Mouse (Mus musculus) gastrocnemius, adult 2 months (tissue): ENCODE measurements around the gene Abhd6. TPM values are rescaled to one million over a fixed set of nuclear protein-coding genes. Genes with fewer than 3 reads are reported as not detected.

Source experiments
- DNase-seq: peaks from one replicate; pipeline ENCODE4 v3.0.0; 2022
- H3K27ac ChIP-seq: fragments of 200-600 bp; 2 replicates; pipeline ENCODE4 v1.8.1; 2022; ENCODE audit warnings: mild to moderate bottlenecking
- H3K4me3 ChIP-seq: fragments of 200-600 bp; 2 replicates; pipeline ENCODE4 v1.8.1; 2022; ENCODE audit warnings: mild to moderate bottlenecking, moderate library complexity
- CTCF ChIP-seq: fragments of 200-600 bp; IDR thresholded peaks from 2 replicates; pipeline ENCODE4 v1.8.1; 2022; ENCODE audit warnings: antibody characterized with exemption, mild to moderate bottlenecking, moderate library complexity
- intact Hi-C: fragments of 180-260 bp; cut with DNase I; formaldehyde crosslinking; loops from one replicate; pipeline ENCODE4 v1.15.1; 2025
- total RNA-seq, 2 experiments: library from RNA; stranded (reverse); gene quantifications; 2 replicates each; pipeline ENCODE4 v1.2.3; 2021

Abhd6 gene
- total RNA-seq, 2 experiments from 2014 or later: 4.8 to 7.3 TPM

GRCm38 (mm10) chr14:8056076-8056475 lies 53.4 kb downstream of the Abhd6 start:
- TF ChIP-seq CTCF: no peak

GRCm38 (mm10) chr14:8059938-8060337 lies 57.2 kb downstream of the Abhd6 start:
- no peak for TF ChIP-seq CTCF
- intact Hi-C loops: no loop called here
- no peak for DNase-seq
- Histone ChIP-seq H3K4me3 (no peak overlapping the region), H3K27ac (no peak overlapping the region)

More at GRCm38 (mm10) chr14:8056076-8056475, 53.4 kb downstream of the Abhd6 start:
- intact Hi-C loops: no loop called here
- H3K27ac ChIP-seq: no peak overlapping the region
- DNase-seq: no peak
- H3K4me3 ChIP-seq: no peak overlapping the region

GRCm38 (mm10) chr14:8062076-8062475 lies 59.4 kb downstream of the Abhd6 start:
- no peak for TF ChIP-seq CTCF
- H3K4me3 ChIP-seq: no peak overlapping the region
- intact Hi-C loops: no loop called here
- DNase-seq: no peak
- H3K27ac ChIP-seq: peak overlapping the region; percentile 28; the same call in 1 of the 2 replicates

- TF ChIP-seq CTCF: no peak
- Histone ChIP-seq H3K27ac (peak overlapping the region; percentile 28; the same call in 1 of the 2 replicates), H3K4me3 (no peak overlapping the region)
- intact Hi-C loops: no loop called here
- no peak for DNase-seq
These were observed 60.0 kb downstream of the Abhd6 start for GRCm38 (mm10) chr14:8062537-8063301.

- Histone ChIP-seq H3K4me3 (no peak overlapping the region), H3K27ac (no peak overlapping the region)
- TF ChIP-seq CTCF: no peak
- no peak for DNase-seq
- intact Hi-C loops: no loop called here
These were observed 61.4 kb downstream of the Abhd6 start for GRCm38 (mm10) chr14:8063835-8064785.

- intact Hi-C loops: loop anchor here (2.0 to 10.0 kb wide), 2 partner anchors 93 to 265 kb away; partner anchors contain the start of gene Pdhb
- TF ChIP-seq CTCF: peak; percentile 95
- Histone ChIP-seq H3K27ac (peak within 1 kb of the TSS; percentile 99), H3K4me3 (peak within 1 kb of the TSS; percentile 82)
- DNase-seq: peak; percentile 96
These were observed 77.5 kb downstream of the Abhd6 start, which contains the start of gene Rpp14 for GRCm38 (mm10) chr14:8080165-8080679. Gene Rpp14 (plus strand): TSS chr14:8080367.

- DNase-seq: peak; percentile 32
- Histone ChIP-seq H3K4me3 (peak overlapping the region; percentile 82), H3K27ac (peak overlapping the region; percentile 99)
- intact Hi-C loops: loop anchor here (2.0 to 10.0 kb wide), 2 partner anchors 92 to 264 kb away; partner anchors contain the start of gene Pdhb
- no peak for TF ChIP-seq CTCF
These were observed 78.0 kb downstream of the Abhd6 start for GRCm38 (mm10) chr14:8080718-8081117.

- intact Hi-C loops: loop anchor here (10.0 kb wide), 1 partner anchor 262 kb away; no protein-coding TSS in a partner anchor
- peak overlapping the region; percentile 40 for H3K27ac ChIP-seq
- H3K4me3 ChIP-seq: no peak overlapping the region
- TF ChIP-seq CTCF: no peak
- no peak for DNase-seq
These were observed 80.2 kb downstream of the Abhd6 start for GRCm38 (mm10) chr14:8082949-8083348.

GRCm38 (mm10) chr14:8089016-8089415 lies 86.3 kb downstream of the Abhd6 start:
- no peak overlapping the region for H3K4me3 ChIP-seq
- TF ChIP-seq CTCF: no peak
- intact Hi-C loops: loop anchor here (10.0 kb wide), 1 partner anchor 256 kb away; no protein-coding TSS in a partner anchor
- H3K27ac ChIP-seq: no peak overlapping the region
- no peak for DNase-seq

- peak; percentile 64 for TF ChIP-seq CTCF
- intact Hi-C loops: loop anchor here (2.0 to 5.0 kb wide), 3 partner anchors 70 to 164 kb away; partner anchors contain the start of gene Kctd6
- no peak overlapping the region for H3K4me3 ChIP-seq
- H3K27ac ChIP-seq: no peak overlapping the region
- DNase-seq: no peak
These were observed 89.9 kb downstream of the Abhd6 start for GRCm38 (mm10) chr14:8092573-8092972.

- intact Hi-C loops: loop anchor here (2.0 to 5.0 kb wide), 3 partner anchors 69 to 163 kb away; partner anchors contain the start of gene Kctd6
- no peak for TF ChIP-seq CTCF
- Histone ChIP-seq H3K27ac (no peak overlapping the region), H3K4me3 (no peak overlapping the region)
- DNase-seq: no peak
These were observed 90.7 kb downstream of the Abhd6 start for GRCm38 (mm10) chr14:8093427-8093826.
